Mouse (Mus musculus): ENCODE data around the gene Rps6ka2.
"Not testable (repeated sequence)": the region's sequence is repeated elsewhere in the genome, so short reads cannot be mapped to it uniquely, and the experiment has no call there.

The Rps6ka2 gene

DNA sequence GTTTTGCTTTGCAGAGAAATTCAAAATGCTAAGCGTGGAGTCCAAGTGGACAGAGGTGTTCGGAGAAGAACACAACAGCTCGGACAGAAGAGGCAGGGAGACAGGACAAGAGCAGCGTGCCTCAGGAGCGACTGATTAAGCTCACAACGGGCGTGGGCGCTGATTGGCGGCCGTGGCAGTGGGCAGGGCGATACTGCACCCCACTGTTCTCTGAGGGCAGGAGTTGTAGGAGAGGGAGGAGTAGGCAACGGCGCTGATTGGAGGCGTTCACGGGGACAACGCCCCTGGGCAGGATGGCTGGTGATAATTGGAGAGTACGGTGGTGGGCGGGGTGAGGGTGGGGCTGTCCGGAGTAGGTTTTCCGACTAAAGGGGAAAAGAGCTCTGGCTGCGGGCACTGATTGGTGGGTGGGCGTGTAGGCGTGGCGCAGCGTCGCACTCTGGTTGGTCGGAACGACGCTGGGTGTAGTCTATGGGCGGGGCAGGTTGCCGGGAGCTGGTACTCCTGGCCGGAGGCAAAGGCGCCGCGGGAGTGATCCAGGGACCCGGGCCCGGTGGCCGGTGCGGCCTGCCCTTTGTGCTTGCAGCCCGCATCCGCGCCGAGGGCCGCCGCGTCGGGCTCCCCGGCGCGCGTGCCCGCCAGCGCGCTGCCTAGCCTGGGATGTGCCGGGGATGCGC lies at the start of gene Rps6ka2:
Gene Rps6ka2, plus strand, starts transcription at position 489 of the 677 bp plus-strand sequence.
- peak; percentile 85 for DNase-seq (ENCODE audit: low spot score)

DNA sequence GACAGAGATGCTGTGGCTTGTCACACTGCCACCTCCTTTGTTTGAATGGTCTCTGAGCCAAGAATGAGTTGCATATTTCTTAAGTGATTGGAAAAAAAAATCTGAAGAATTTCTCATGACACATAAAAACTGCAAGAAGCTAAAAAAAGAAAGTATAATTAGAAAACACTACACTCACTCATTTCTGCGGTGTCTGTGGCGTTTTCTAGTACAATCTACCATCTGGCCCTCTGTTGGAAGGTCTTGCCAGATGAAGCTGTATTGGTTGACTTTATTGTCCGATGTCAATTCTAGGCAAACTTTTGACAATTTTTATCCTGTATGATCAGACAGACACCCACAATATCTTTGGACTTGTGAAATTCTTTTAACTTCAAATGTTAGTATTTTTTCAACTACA lies 49.1 kb upstream of the Rps6ka2 start:
- not testable (repeated sequence) for DNase-seq (ENCODE audit: low spot score)

DNA sequence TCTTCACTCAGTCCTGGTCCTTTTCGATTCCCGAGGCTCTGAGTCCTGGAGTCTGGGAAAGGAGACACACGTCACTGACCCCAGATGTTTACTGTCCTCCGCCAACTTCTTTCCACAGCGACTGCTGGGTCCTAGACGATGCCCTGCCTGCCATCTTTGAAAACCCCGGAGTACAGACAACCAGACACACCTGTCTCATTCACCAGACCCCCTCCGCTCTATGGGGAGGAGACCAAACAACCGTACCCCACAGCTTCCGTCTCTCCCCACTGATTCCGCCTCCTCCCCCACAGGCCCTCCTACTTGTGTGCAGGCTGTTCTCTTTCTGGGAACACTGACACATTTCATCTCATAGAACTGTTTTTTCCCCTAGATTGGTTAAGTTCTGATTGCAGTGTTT lies 47.4 kb upstream of the Rps6ka2 start:
- DNase-seq (ENCODE audit: low spot score), result not testable (repeated sequence)

DNA sequence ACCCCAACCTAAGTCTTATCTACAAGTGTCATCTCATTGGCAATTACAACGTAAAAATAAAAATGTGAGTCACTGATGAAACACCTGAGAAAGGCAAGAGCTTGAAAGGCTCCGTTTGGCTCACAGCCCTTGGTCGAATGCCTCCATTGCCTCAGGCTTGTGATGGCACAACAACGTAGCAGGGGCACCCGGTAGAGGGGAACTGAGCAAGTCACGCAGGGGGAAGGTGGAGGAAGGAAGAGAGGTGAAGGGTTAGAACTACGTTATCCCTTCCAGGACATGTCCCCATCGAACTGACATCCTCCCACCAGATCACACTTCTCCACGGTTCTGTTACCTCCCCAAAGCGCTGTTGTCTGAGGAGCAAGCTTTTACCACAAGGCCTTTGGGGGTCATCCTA lies 43.4 kb upstream of the Rps6ka2 start:
- DNase-seq (ENCODE audit: low spot score), result not testable (repeated sequence)

DNA sequence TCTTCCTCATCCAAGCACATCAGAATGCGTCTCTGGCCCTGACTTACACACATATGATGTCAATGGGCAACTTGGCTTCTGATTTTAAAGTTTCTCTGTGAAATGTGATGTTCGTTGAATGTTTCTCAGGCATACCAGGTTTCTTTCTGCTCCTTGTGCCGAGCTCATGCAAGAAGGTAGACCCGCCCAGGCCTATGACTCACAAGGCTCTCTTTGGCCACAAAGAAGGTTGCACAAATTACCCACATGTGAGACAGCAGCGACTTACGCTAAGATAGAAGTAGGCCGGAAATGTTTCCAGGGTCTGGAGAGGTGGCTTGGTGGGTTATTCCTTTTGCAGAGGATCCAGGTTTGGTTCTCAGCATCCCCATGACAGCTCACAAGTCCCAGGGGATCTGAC lies 35.9 kb upstream of the Rps6ka2 start:
- not testable (repeated sequence) for DNase-seq (ENCODE audit: low spot score)

DNA sequence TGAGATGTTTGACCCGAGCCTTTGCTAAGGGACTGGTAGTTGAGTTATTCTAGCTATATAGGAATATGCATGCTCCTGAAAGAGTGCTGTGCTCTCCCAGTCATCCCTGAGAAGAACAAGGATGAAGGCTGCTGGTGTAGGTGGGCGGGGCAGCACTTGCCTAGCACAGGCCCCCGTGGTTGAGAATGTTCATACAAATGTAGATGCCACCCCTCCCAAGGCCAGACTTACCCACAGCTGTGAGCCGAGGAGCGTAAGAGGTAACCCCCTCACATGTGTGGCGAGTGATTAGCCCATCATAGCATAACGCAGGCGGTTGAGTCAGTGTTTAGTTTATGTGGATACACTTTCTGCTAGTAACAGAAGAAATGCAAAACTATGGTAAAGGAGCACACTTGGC lies 34.6 kb upstream of the Rps6ka2 start:
- DNase-seq (ENCODE audit: low spot score), result not testable (repeated sequence)

DNA sequence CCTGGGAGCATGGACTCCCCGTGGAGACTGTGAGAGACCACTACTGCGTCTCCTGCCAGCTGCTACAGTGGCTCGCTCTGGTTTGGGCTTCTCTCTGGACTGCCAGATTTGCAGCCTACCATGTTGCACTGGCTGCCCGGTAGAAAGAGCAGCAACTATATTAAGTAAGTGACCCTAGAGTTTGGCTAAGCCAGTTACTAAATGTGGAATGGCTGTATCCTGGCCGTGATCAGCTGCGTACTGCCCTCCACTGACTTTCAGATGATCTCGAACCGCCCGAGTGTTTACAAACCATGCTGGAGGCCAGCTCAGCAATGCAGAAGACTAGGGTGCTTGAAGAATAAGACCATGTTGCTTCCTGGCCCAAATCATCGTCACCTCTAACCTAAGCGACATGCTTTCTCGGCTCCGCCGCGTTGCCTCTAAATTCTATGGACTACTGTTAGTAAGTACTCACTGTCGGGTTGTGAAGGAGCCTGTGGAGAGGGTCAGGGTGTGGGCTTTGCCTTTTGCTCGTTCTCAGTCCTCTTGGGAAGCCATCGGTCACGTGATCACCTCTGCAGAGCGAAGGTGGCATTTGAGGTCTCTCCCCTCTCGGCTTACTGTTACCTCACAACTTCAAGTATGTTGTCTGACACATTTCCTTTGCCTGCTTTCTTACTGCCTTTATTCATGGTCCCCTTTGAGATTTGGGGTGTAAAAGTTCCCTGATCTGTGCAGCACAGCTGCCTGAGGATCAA lies 31.6 kb upstream of the Rps6ka2 start:
- DNase-seq (ENCODE audit: low spot score), result no peak

DNA sequence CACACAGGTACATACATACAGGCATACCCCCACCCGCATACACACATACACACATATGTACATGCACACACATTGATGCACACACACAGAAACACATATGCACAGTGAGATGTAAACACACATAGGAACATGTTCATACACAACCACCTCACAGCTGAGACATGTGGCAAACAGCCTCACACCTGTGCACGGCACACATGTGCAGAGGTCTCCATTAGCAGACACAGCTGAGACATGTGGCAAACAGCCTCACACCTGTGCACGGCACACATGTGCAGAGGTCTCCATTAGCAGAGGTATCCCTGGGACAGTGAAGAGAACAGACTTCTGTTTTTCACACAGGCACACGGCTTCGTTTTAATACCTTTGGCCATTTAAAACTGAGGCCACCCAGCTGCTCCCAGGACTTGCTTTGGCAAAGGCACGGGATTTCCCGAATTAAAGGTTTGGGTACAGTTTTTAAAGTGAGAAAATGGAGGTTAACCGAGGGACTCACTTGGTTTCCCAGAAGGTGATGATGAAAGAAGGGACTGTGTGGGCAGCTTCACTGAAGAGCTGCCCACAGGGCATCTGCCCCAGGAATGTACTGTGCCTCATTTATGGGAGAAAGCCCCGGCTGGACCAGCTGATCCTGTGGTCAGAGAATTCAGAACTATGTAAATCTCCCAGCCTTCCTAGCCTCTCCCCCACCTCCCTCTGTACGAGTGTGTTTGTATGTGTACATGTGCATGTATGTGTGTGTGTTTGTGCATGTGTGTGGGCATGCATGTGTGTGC lies 29.3 kb upstream of the Rps6ka2 start:
- no peak for DNase-seq (ENCODE audit: low spot score)

DNA sequence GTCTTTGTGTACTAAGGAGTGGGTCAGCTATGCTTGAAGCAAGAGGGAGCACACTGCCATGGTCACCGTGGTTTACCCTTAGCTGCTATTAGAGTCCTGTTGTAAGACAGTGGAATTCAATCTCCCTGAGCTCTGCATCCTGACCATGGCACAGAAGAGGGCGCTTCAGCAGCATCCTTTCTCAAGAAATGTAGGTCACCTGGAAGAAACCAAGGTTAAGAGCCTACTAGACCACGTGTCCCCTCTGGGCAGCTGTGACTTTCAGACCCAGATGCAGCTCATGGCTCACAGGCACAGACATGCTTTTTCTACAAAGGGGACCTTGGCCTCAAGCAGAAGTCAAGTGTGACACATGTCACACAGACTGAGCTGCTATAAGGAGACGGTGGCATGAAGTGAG lies 27.5 kb upstream of the Rps6ka2 start:
- no peak for DNase-seq (ENCODE audit: low spot score)

DNA sequence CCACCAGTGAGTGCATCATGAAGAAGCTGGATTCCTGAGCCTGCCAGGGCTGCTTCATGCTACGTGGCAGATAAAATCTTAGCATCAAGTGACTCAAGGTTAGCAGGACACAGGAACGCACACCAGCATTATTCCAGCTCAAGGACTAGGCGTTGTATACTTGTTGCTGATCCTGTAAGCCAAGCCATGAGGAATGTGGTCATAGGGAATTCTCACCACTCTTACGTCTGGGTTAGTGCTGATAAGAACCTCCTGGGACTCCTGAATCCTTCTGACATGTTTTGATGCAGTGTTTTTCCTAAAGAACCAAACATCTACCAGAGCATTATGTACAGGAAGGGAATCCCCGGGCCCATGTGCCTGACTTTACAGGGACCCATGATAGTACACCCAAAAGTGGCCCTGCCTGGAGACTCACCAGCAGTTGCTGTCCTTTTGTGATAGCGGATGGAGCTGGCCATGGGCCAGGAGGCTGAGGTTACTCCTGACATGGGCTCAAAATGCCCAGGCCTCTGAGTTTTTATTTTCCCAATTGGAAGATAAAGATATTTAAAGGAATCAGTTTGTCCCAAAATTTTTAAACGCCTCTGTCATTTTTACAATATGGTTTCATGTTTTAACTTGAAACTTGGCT lies 25.9 kb upstream of the Rps6ka2 start:
- DNase-seq (ENCODE audit: low spot score), result no peak

DNA sequence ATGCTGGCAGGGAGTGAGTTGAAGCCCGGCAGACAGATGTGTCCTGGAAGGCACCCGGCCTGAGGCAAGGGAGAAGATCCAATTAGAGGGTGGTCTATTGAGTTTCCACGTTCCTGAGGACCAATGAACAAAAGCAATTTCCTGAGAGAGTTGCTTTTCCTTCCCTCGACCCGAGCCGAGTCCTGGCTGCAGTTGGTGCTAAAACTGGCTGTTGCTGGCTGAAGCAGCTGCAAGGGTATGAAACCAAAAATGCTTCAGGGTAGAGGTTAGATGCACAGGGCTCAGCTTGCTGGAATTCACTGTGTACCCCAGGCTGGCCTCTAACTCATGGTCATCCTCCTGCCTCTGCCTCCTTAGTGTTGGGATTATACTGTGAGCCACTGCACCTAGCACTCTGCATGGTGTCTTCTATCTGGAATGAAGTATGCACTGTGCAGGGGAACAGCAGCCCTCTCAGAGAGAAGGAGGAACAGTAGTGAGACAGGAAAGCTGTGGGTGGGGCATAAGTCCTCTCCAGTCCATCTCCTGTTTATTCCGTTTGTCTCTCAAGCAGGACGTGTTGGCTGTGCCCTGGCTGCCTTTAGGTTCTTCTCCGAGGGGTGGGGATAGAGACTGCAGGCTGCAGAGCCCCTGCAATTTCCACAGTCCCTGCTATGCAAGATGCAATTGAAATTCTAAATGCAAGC lies 24.4 kb upstream of the Rps6ka2 start:
- DNase-seq (ENCODE audit: low spot score), result no peak

DNA sequence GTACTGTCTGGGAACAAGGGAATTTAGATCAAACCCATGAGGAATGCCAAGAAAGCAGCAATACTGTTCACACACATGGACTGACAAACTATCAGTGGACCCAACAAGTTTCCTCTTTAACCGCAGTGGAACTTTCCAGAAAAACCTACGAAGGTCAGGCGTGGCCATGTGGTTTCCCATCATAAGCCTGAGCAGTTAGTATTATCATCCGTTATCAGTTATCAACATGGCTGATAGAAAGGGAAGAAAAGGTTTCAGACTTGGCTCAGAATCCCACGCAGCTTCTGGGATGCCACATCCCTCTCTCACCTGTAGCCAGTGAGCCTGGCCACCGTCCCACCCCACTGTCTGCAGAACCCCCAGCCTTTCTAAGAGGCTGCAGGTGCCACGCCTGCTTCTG lies 23.4 kb upstream of the Rps6ka2 start:
- no peak for DNase-seq (ENCODE audit: low spot score)

DNA sequence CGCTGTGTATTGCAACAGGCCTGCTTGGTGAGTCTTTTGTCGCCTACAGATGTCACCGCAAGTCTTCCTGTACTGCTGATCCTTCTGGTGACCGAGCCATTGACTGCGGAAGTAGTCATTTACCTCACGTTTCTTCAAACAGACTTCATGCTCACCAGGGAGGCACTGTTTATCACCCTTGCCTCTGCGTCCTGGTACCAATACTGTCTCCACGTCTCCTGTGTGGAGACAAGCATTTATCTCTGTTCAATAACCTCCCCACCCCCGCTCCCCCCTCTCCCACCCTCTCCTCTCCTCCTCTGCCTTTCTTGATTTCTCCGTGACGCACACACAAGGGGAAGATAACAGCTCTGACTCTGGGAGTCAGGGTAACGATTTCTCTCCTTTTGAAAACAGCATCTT lies 22.0 kb upstream of the Rps6ka2 start:
- no peak for DNase-seq (ENCODE audit: low spot score)

DNA sequence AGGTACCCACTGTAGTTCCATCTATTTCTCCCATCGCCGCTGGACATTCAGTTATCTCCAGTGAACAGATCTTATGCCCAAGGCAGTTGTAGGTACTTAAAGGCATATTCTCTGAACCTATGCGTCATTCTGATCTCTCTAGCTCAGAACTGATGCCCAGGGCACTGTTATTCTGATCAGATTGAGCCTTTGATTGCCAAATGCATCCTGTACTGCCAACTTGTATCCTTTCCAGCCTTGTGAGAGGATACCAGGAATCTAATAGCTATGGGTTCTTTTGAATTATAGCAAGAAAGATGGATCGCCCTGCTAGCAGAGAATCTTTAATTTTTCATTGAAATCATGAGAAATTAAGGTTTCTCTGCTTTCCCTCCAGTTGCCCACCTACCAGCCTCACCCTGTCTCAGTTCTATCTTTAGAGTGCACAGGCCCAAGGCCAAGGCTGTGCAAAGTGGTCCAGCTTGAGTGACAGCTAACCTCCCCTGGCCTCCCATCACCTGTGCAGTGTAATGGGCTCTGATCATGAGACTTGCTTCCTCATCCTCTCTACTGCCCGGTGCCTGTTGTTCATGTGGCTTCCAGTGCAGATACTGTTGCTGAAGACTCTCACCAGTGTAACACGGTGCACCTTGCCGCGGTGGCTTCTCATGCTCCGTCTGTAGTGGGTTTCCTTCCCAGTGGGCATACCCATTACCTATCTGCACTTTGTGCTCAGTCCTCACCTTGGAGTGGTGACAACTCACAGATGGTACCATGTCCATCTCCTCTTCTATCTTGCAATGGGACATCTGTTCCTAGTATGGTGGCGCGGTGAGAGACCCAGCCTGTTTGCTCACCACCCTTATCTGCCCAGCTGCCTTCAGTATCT lies 20.4 kb upstream of the Rps6ka2 start:
- DNase-seq (ENCODE audit: low spot score), result no peak

DNA sequence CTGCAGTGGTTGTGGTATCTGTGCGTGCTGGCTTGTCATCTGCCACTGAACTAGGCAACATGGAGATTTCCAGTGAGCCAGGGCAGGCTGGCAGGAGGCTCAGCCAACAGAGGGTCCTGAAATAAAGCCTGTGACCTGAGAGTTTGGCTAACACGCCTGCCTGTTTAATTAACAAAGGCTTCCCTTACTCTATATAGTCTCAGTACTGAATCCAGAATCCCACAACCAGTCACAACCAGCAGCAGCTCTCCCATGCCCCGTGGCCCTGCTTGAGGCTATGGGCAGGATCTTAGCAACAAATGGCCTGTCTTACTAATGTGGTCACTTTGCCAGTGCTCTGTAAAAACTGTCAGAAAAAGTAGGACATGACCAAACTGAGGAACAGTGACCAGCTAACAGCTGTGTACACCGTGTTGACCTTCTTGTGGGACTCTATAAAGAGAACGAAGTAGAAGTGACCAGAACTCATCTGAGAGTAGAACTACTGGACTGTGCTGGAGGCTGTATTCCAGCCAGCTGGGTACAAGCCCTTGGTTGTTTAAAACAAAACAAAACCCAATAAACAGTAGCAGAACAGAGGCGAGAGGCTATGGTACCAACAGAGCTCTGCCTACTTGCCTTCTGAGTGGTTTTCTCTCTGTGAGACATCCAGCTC lies 18.3 kb upstream of the Rps6ka2 start:
- no peak for DNase-seq (ENCODE audit: low spot score)

DNA sequence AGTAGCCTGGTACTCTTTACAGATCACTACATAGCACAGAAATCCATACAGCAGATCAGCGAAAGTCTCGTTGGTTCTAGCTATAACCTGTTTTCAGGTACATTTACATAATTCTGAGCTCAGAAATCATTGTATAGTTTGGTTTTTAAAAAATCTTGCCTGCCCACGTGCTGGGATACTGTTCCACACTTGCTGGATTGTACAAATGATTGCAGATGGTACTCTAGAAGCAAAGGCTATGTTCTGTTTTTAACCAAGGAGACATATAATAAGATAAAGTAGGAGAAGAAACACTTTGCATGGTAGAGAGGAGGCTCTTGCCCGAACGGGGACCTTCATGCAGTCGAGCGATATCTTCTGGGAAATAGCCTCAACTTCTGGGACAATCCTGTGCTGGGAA lies 17.3 kb upstream of the Rps6ka2 start:
- DNase-seq (ENCODE audit: low spot score), result no peak

DNA sequence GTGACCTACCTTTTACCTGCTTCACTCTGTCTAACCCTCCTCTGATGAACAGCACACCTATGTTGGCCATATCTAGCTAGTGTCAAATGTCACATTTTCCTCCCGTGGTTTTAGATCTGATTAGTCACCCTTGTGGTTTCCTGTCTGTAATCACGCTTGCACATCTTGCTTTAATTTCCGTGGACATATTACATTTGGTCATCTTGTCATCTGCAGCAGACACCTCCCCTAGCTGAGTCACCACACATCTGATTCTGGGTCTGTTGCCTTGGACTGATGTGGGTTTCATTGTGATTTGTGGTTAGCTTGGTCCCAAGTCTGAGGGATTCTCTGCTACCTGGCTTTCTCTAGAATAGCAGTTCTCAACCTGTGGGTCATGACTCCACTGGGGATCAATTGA lies 6.0 kb upstream of the Rps6ka2 start:
- DNase-seq (ENCODE audit: low spot score), result no peak

DNA sequence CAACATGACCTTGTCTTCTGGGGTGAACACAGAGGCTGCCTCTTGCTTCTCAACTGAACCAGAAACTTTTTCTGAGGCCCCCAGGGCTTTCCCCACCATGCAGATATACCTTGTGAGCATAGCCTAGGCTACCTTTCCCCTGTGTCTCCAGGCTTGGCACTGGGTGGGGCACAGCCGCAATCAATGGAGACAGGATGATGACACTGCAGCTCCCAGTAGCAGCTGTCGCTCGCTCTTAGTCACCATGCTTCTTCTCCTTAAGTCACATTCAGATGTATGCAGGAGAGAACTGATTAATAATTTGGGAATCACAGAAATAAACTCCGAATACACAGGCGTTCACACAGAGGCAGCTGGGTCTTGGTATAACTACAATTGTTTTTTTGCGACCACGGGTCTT lies 4.4 kb upstream of the Rps6ka2 start:
- DNase-seq (ENCODE audit: low spot score), result no peak

DNA sequence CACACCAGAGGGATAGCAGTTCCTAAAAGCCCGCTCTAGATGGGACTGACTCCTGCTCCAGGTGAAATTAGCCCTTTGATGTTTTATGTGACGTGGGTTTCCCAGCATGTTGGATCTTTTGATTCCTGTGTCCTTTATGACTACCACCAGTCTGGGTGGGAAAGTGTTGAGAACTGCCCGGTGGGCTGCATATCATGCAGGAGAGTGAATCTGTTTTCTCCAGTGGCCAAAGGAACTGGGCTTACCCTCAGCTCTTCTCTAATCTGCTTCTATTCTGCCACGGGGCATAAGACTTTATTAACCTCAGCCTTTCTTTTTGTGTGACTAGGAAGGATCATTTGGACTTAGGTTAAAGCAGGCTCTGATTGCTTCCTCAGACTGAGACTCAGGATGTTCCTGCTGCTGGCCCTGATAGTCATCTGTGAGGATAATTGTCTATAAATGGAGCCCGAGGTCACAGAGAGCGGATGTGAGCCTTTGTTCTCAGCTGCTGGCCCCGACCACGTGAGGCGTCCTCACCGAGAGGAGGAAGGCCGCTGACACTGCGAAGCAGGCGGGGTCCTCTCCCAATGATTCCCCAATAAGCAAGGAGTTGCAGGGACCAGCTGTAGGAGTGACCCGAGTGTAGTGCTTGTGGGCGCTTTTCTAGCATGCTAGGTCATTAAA lies 821 bp upstream of the Rps6ka2 start:
- DNase-seq (ENCODE audit: low spot score), result no peak

Data from ovary, postnatal 14 days (tissue).